Mouse (Mus musculus): ENCODE data around the gene Hpf1.
A peak's percentile ranks its signal among the peaks of the same experiment; 100 is the strongest.

Hpf1 gene

DNA sequence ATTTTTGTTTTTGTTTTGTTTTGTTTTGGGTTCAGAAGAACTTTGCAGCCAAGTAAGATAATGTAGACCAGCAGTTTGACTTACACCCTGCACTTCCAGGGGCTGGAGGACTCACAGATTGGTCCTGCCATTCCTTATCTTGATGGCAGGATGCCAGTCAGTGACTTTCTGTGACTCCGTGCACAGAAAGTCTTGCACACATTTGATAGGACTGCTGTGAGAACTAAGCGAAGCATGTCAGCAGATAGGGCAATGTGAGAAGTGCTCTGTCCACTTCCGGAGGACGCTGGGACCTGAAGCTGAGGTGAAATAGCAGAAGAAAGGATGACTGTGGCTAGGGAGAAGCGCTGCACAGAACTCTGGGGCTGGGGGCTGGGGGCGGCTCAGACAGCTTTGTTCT is 5.7 kb downstream of the Hpf1 start:
- DNase-seq (ENCODE audit: low read depth), result no peak

DNA sequence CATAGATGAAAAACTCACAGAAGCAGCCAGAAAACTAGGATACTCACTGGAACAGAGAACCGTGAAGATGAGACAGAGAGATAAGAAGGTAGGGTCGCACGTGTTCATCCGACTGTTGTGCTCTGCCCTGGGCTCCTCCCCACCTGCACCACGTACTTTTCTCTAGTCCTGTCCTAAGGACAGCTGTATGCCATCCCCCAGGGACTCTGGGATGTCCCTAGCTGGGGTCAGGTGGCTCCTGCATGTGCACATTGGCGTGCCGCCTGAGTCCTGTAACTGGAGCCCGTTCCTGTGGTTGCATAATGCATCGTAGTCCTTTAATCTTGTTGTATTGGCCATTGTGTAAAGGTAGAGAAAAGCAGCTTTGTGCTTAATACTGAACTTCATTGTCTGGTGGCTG is 9.9 kb downstream of the Hpf1 start:
- no peak for DNase-seq (ENCODE audit: low read depth)

DNA sequence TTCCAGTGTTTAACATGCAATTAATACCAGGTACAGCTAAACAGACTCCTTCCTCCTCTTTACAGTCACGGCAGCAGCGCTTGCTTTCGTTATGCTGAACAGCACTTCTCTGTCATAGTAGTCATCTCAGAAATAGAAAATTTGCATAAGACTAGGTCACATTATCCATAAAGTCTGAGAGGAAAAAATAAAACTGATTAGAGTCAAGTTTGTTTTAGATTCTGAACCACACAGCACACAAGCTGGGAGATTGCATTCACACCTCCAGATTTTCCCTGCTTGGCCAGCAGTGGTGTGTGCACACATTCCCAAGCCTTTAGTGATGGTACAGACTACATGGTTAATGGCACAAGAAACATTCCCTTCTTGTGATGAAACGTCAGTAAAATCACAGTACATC is 21.9 kb downstream of the Hpf1 start:
- DNase-seq (ENCODE audit: low read depth), result no peak

DNA sequence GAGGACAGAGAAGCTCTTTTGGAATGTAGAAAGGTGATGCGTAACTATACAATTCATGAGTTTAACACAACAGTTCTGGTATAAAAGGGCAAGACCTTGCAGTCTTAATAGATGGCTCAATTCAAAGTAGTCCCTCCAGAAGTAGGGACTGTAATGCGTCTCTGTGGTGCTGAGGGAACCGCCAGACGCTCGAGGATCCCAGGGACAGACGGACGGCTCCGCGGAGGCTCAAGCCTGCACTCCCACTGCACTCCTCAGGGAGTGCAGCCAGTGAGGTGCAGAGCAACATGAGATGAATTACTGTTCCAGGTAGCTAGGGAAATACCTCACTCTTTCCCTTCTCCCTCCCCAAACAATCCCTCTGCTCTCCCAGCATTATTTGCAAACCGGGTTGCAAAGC is 22.3 kb downstream of the Hpf1 start:
- no peak for DNase-seq (ENCODE audit: low read depth)

DNA sequence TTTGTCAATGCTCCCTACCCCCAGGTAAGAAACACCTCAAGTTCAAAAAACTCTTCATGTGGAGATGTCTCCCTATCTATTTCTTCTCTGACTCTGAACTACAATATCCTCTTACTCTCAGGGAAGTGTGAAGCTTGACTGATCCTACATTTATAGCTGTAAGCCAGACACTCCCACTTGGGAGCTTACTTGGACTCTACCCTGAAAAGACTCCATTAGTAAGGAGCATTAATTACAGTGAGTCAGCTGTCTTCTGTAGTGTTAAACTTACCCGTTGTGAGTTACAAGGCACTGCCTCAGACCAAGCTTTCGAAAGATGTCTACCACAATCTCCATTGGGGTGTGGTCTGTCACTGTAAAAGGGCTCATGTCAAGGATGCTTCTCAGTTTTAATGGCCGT is 28.9 kb downstream of the Hpf1 start:
- no peak for DNase-seq (ENCODE audit: low read depth)

DNA sequence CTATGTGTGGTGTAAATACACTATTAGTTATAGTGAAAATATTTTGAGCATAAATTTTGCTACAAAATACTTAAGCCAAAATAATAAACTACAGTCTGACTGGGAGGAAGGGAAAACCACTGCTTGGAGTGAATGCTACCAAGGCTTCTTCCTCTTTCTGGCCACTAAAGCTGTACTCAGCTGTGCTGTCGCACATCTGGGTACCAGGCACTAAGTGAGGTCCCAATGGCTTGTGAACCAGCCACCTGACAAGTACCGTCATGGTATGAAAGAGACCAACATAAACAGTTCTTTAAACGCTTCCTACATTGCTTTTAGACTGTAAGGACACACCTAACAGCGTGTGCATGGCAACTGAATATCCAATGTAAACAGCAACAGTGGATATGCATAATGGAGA is 30.0 kb downstream of the Hpf1 start:
- DNase-seq (ENCODE audit: low read depth), result no peak

DNA sequence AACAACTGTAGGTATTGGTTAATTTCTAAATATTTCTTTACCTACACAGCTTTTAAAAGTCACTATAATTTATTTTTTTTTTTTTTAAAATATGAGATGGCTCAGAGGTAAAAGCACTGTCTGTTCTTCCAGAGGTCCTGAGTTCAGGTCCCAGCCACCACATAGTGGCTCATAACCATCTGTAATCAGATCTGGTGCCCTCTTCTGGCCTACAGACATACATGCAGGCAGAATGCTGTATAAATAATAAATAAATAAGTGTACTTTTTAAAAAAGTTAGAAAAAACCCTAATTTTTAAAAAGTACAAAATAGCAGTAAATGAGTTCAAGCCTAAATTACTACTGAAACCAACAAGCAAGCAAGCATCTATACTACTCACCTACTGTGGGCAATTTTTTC is 43.4 kb downstream of the Hpf1 start:
- DNase-seq (ENCODE audit: low read depth), result no peak

DNA sequence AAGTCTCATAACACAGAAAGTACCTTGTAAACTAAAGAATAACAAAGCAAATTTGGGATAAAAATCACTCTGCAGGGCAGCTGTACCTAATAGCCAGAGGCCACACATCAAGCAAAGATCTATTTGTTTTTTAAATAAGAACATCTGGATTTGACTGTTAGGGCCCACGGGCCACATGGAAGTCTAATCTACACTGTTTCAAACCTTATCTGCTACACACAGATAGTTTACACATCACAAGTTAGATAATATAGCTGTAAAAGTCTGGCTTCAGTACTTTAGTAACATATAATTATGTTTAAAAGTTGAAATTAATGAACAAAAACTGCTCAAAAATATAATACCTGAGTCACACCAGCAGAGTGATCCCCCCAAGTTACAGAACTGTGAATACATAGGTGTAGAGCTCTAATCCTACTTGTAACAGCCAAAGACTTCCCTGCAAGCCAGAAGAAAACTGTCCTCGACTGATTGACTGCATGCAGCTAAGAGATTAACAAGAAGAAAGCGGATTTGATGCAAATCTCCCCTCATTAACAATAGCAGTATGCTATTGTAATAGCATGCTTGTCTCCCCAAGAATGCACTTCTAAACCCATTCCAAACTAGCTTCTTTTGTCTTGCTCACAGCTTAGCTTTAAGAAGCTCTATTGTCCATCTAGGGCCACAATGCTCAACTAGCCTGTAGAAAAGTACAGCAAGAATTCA is 48.7 kb downstream of the Hpf1 start:
- DNase-seq (ENCODE audit: low read depth), result no peak

DNA sequence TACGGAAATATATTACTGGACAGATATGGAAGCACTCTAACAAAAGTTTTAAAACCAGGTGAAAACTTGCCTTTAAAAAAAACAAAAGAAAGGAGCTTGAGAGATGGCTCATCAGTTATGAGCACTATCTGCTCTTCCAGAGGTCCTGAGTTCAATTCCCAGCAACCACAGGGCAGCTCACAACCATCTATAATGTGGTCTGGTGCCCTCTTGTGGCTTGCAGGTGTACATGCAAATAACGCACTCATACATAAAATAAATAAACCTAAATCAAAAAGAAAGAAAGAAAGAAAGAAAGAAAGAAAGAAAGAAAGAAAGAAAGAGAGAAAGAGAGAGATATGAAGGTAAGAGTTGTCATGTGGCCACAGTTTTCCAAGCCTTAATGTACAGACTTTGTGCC is 52.6 kb downstream of the Hpf1 start:
- no peak for DNase-seq (ENCODE audit: low read depth)

DNA sequence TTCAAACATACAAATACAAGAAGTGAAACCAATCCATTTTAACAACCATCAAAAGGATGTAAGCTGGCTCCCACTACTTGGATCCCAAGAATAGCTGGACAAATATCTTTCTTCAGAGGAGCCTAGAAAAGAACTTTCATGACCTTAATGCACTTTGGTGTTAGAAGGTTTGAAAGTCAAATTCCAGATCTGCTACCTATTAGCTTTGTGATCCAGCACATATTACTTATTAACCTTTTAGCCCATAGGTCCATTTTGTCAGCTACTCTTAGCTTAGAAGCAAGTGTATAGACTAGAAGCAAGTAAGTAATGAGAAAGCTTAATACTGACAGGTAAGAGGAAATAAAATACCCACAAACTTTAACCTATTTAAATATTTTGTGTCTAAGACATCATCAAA is 57.3 kb downstream of the Hpf1 start:
- DNase-seq (ENCODE audit: low read depth), result no peak

DNA sequence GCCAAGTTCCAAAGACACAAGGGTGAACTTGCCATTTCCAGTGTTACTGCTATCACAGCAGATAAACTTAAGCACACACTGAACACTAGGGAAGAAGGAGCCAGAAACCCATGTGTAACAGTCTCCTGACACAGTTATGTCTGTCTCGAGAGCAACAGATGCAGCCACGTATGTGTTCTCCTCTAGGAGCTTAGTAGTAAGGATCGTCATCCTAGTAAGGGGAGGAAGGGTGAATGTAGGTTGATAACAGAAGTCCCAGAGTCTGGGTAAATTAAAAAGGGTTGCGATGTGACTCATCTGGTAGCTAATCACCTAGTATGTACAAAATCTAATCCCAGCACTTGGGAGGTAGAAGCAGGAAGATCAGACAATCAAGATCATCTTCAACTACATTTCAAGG is 59.6 kb downstream of the Hpf1 start:
- DNase-seq (ENCODE audit: low read depth), result no peak

DNA sequence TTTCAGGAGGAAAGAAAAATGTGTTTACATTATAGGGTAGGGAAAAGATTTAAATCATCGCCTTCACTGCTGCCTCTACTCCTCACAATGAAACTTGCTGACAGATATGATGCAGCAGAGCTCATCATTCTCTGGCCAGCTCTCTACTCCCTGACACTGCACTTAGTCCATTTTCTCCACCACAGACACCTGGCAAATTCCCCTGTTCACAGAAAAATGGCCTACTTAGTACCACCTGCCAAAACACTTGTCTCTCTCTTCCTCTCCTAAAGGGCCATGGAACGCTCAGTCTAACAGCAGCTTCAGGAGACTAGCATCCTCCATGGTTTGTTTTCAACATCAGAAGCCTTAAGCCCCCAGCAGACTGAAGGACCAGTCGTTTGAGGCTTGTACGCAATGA is 61.1 kb downstream of the Hpf1 start:
- no peak for DNase-seq (ENCODE audit: low read depth)

DNA sequence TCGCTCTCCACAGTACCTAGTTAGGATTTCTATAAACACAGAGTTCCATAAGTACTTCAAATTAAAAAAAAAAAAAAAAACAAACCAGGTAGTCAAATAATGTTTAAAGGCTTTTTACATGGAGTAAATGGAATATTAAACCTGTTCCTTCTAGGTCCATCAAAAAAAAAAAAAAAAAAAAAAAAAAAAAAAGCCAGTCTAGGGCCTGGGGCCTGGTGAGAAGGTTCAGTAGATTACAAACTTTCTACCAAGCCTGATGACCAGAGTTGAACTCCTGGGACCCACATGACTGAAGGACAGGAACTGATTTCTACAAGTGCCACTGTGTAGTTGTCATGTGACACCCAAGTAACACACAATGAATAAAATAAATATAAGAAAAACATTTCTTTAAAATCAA is 61.5 kb downstream of the Hpf1 start:
- no peak for DNase-seq (ENCODE audit: low read depth)

DNA sequence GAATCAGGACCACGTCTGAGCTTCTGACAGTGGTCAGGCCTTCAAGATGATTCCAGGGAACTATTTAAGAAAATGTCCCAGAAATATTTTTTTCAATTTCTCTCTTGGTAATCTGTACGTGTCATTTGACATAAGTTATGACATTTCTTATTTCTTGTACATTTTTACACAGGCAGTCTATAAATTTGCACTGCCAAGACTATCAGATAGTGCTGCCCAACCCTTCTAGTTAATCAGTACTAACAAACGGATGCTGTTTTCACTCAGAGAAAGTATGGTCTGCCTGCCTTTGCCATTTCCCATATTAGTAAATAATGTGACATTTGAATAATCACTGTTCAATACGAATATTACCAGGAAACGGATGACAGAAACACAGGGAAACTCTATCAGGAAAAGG is 62.6 kb downstream of the Hpf1 start:
- DNase-seq (ENCODE audit: low read depth), result no peak

DNA sequence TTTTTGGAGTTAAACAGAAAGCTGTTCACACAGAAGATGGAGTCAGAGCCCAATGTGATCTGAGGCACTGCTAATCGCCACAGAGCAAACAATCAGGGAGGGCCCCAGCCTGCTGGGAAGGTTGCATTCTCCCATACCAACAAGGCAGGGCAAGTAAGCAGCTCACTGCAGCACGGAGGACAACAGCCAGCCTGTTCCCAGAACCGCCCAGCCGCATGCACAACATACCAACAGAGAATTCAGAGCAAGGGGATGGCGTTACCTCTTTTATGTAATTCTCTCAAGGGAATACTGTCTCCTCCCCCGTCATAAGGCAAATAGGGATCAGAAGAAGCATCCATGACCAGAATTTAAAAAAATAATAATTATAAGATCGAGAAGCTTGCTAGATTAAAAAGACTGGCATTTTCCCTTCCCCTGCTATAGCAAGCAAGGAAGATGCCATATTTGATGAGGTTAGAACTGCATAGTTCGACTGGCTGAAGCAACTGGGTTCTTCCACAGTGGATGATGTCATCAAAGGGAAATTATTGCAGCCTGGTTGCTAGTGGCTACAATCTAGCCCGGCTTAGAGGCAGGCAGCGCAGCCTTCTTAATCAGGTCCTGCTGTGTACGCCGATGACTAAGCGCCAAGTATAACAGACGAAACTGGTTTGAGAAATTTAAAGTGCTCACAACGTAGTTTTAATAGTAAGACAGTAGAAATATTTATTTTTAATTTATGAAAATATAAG is 64.2 kb downstream of the Hpf1 start:
- DNase-seq (ENCODE audit: low read depth), result peak; percentile 70

DNA sequence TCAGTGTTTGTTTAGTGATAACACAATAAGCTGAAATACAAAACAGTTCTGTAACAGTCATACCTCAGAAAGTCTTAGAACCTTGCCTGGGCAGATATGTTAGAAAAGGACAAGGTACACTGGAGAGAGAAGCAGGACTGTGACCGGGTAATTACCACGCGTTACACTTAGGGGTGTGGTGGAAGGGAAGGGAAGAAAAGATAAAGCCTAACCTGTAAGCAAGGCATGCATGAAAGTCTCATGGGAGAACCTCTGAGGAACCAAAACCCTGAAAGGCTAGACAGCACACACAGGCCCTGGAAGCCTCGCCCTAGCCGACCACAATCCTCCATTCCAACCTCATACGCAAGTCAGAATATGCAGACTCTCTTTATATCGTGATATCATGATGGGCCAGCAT is 66.6 kb downstream of the Hpf1 start:
- no peak for DNase-seq (ENCODE audit: low read depth)
